Mouse (Mus musculus) lung, adult 2 months (tissue): Measurements from ENCODE around the gene H3f3b. TPM values are rescaled to one million over a fixed set of nuclear protein-coding genes. Genes with fewer than 3 reads are reported as not detected.

Experiments
- DNase-seq: peaks from one replicate; pipeline ENCODE4 v3.0.0; 2022
- H3K4me1 ChIP-seq: fragments of 200-500 bp; 2 replicates; pipeline ENCODE4 v1.6.1; 2011; ENCODE audit warnings: low read length; ENCODE audit not compliant: control insufficient read depth, insufficient read depth
- H3K4me3 ChIP-seq: fragments of 200-500 bp; replicated peaks from 2 replicates; pipeline ENCODE3; 2011; ENCODE audit warnings: low read depth, mild to moderate bottlenecking, control low read depth, low read length; ENCODE audit errors: extremely low read depth
- CTCF ChIP-seq: fragments of 200-500 bp; IDR thresholded peaks from 2 replicates; pipeline ENCODE4 v1.5.1; 2011; ENCODE audit warnings: mild to moderate bottlenecking, low read length, control low read depth; ENCODE audit not compliant: insufficient read depth
- POLR2A ChIP-seq: fragments of 200-500 bp; IDR thresholded peaks from 2 replicates; pipeline ENCODE4 v1.6.1; 2011; ENCODE audit warnings: low read depth, mild to moderate bottlenecking, control low read depth, low read length, borderline replicate concordance; ENCODE audit errors: extremely low read depth
- WGBS: fragments of 180-500 bp; shearing (Covaris S2); methylation state at CpG from one replicate; pipeline ENCODE4 v1.1.7; 2018; 5-methylcytosine and 5-hydroxymethylcytosine counted together
- polyA plus RNA-seq: library from polyadenylated mRNA; depleted of rRNA; stranded (reverse); fragments of >200 nt; gene quantifications from 2 replicates; pipeline ENCODE4 v1.2.3, GENCODE M21; 2012

Gene H3f3b
- polyA plus RNA-seq, 1 experiment, result 243 TPM

DNA sequence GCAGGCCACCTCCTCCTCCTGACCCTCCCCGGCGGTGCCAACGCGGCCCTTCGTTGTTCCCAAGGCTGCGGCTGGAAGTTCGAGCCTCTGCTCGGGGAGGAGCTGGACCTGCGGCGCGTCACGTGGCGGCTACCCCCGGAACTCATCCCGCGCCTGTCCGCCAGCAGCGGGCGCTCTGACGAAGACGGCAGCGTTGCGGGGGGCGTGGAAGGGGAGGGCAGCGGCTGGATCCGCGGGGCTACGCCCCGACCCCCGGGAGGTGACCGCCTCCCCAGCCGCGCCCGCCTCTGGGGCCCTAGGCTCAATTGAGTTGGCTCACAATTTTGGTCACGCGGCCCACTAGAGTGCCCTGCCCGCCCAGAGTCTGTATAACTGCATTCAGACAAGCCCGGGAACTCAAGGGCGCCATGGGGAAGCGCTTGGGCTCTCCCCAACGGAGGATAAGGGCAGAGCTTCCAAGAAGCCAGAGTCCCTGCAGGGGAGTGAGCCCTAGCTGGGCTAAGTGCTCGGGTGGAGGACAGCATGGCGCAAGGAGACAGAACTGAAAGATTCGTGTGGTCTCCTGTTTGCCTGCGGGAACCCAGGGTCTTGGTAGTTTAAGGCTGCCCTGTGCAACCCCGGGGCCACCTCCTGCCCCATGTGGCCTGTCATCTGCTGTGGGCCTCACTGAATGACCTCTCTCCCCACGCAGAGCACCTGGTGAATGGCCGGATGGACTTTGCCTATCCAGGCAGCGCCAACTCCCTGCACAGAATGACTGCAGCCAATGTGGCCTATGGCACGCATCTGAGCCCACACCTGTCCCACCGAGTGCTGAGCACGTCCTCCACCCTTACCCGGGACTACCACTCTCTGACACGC, 22.7 kb downstream of the H3f3b start:
- Histone ChIP-seq H3K4me3 (peak overlapping the region; percentile 49), H3K4me1 (peaks cover 5% of the 10 kb centered on the region; the same call in 1 of the 2 replicates)
- WGBS, result 6% methylated on average over 54 of the region's 54 CpGs
- DNase-seq, result peak; percentile 80
- TF ChIP-seq POLR2A, result peak; percentile 53; the same call in 1 of the 2 replicates
- no peak for TF ChIP-seq CTCF

DNA sequence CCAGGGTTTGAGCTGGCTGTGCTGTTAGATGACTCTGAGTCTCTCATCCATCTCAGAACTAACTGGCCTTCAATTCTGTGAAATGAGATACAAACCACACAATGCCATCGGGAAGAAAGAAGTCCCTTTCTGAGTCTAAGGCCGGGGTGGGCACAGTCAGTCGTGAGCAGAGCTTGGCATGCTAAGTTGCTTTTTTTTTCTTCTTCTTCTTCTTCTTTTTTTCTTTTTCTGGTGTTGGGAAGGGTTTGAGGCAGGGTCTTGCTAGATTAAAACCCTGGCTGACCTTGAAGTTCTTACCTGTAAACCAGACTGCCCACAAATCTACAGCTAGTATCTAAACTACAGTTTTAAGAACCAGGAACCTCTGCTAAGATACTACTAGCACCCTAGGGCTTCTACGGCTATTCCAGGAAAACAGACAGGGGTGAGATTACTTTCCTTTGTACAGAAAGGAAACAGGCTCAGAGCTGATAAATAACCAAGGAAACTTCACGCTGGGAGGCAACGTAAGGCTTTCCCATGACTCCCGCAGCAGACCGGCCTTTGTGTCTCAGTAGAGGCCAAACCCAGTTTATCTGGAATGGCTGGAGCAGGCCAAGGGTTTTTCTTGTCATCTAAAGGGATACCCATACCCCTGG, 23.5 kb downstream of the H3f3b start:
- 27% methylated on average over 8 of the region's 8 CpGs for WGBS
- no peak for DNase-seq
- peak overlapping the region; percentile 15 for H3K4me3 ChIP-seq
- TF ChIP-seq POLR2A, result no peak
- no peak for TF ChIP-seq CTCF
- H3K4me1 ChIP-seq, result peaks cover 5% of the 10 kb centered on the region; the same call in 1 of the 2 replicates

DNA sequence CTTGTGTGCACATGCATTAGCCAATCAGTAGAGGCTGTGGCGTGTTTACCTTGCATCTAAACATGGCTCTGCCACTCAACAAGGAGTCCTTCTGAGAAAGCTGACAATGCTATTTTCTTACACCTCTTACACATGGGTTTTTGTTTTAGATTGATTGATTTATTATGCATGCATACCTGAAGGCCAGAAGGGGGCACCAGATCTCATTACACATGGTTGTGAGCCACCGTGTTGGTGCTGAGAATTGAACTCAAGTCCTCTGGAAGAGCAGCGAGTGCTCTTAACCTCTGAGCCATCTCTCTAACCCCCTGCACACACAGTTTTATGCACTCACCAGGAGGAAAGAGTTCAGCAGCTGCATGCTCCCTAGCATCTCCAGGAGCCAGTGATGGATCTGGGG, 24.9 kb downstream of the H3f3b start:
- H3K4me3 ChIP-seq, result no peak overlapping the region
- 82% methylated on average over 3 of the region's 3 CpGs for WGBS
- H3K4me1 ChIP-seq, result peaks cover 5% of the 10 kb centered on the region; the same call in 1 of the 2 replicates
- TF ChIP-seq CTCF (no peak), POLR2A (no peak)
- DNase-seq, result no peak

DNA sequence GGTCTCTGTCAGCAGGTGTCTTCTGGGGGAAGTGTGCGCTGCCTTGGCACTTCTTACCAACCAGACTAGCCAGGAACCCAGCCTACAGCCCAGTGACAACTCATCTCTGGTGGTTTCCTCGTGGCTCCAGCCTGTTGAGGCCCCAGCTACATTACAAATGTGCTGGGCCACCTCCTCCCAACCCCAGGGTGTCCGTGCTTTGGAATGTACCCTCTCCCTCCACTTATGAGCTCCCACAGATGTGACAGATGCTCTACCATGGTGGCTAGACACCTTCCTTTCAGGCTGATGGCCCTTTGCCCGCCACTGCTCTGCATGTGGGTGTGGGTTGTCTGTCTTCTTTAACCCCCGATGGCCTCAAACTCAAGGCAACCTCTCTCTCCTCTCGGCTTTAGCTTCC, 26.0 kb downstream of the H3f3b start:
- H3K4me1 ChIP-seq, result peaks cover 5% of the 10 kb centered on the region; the same call in 1 of the 2 replicates
- H3K4me3 ChIP-seq, result no peak overlapping the region
- no peak for TF ChIP-seq POLR2A
- no peak for TF ChIP-seq CTCF
- no peak for DNase-seq
- WGBS, result 62% methylated on average over 6 of the region's 6 CpGs

DNA sequence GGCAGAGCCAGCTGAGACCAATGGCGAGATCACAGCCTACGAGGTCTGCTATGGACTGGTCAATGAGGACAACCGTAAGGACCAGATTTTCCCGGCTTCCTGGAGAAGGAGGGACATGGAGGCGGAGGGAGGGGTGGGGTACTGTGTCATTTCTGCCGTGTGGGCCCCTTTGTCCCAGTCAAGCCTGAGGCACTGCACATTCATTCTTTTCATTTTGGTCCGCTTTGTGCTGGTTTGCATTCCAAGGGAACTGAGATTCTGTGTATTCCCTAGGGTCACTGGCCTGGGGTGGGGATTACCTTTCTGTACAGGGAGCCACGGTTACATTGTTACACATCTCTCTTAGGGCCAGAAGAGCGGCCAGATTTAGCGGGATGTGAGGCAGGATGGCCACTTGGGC, 27.2 kb downstream of the H3f3b start:
- no peak for TF ChIP-seq CTCF
- no peak for TF ChIP-seq POLR2A
- DNase-seq, result no peak
- Histone ChIP-seq H3K4me3 (no peak overlapping the region), H3K4me1 (peaks cover 5% of the 10 kb centered on the region; the same call in 1 of the 2 replicates)
- 64% methylated on average over 10 of the region's 10 CpGs for whole genome bisulfite sequencing

DNA sequence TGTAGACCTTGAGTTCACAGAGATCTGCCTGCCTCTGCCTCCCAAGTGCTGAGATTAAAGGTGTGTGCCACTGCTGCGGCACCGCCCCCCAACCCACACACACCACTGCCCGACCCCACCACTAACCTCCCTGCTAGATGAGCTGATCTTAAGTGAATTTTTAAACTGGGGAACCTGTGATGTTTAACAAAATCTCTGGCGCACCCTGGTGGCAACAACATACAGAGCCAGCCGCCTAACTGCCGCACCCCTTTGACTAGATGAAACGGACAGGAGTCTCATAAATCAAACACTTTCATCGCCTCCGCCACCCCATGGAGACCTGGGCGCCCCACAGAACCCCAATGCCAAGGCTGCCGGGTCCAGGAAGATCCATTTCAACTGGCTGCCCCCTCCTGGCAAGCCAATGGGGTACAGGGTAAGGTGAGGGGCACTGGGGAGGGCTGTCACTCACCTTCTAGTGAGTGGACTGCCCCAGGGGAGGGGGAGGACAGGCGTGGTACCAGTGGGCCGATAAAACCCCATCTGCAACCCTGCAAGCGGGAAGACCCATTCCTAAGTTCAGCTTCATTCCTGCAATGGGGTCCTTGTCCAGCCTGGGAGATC, 28.1 kb downstream of the H3f3b start:
- DNase-seq, result peak; percentile 72

DNA sequence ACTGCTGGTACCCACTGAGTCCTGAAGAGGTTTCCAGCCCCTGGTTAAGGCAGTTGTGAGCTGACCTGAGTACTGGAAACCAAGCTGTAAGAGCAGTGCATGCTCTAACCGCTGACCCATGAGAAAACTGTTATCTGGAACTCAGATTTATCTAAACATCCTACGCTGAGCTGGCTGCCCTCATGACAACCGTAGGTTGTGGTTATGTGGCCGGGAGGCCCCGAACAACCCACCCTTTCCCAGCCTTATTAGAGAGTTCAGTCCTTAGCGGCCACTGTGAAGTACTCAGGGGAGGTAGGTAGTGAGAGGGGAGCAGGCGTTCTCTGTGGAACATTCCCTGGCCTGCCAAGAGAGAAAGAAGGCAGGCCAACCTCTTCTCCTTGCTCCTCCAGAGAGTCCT, 28.7 kb downstream of the H3f3b start:
- 39% methylated on average over 7 of the region's 7 CpGs for WGBS
- Histone ChIP-seq H3K4me1 (no peaks in the 10 kb centered on the region), H3K4me3 (no peak overlapping the region)
- DNase-seq, result no peak
- no peak for TF ChIP-seq CTCF
- no peak for TF ChIP-seq POLR2A

More for the DNA sequence above, 28.1 kb downstream of the H3f3b start:
- H3K4me1 ChIP-seq, result no peaks in the 10 kb centered on the region
- TF ChIP-seq POLR2A (no peak), CTCF (peak; percentile 62)
- no peak overlapping the region for H3K4me3 ChIP-seq
- 11% methylated on average over 14 of the region's 14 CpGs for WGBS

DNA sequence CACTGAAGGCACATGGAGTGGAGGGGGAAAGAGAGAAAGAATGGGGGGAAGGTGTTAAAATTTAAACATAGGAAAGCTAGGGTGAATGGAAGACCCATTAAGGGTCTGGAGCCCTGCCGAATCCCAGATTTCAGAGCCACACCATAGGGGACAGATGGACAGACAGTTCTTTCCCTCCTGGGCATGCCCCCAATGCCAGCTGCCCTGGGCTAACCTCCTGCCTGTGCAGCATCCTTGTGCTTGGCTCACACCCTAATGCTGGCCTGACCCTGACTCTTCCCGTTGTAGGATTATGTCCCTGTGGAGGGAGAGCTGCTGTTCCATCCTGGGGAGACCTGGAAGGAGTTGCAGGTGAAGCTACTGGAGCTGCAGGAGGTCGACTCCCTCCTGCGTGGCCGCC, 30.1 kb downstream of the H3f3b start:
- no peak for DNase-seq
- Histone ChIP-seq H3K4me1 (no peaks in the 10 kb centered on the region), H3K4me3 (no peak overlapping the region)
- WGBS, result 66% methylated on average over 5 of the region's 5 CpGs
- TF ChIP-seq POLR2A (no peak), CTCF (no peak)

DNA sequence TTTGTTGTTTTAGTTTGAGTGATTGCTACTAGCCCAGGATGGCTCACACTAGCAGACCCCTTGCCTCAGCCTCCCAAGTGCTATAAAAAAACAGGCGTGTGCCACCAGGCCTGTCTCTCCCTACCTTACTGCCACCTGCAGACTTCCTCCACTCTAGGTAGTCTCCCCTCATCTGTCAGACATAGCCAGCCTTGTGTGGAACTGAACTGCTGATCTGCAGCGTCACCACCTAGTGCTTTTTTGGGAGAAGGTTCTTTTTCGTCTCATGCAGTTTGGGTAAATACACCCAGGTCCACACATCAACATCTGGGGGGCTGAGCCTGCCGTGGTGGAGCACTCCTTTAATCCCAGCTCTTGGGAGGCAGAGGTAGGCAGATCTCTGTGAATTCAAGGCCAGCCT, 30.7 kb downstream of the H3f3b start:
- WGBS, result 80% methylated on average over 4 of the region's 4 CpGs
- no peak for DNase-seq
- no peaks in the 10 kb centered on the region for H3K4me1 ChIP-seq
- H3K4me3 ChIP-seq, result no peak overlapping the region
- no peak for TF ChIP-seq CTCF
- no peak for TF ChIP-seq POLR2A
